Mouse (Mus musculus) midbrain, embryonic 14.5 days (tissue): Measurements from ENCODE around the gene Plekhb1. TPM values are rescaled to one million over a fixed set of nuclear protein-coding genes. Genes with fewer than 3 reads are reported as not detected.
A peak's percentile ranks its signal among the peaks of the same experiment; 100 is the strongest.

Experiments
- ATAC-seq: fragments of 200-750 bp; cut with Nextera tagmentation; 2 replicates; pipeline ENCODE4 v1.8.0; 2017; ENCODE audit warnings: moderate number of reproducible peaks, moderate library complexity; ENCODE audit not compliant: low FRiP score, low TSS enrichment
- DNase-seq: peaks from one replicate; pipeline ENCODE4 v3.0.0-alpha.2; 2015
- H3K27ac ChIP-seq: fragments of 300-500 bp; sonication (generic); replicated peaks from 2 replicates; pipeline ENCODE4 v1.5.1; 2014; ENCODE audit warnings: mild to moderate bottlenecking, low read depth, low read length, moderate library complexity
- H3K27me3 ChIP-seq: fragments of 300-500 bp; sonication (generic); 2 replicates; pipeline ENCODE4 v1.6.1; 2014; ENCODE audit warnings: low read length, control low read depth, mixed read lengths; ENCODE audit not compliant: control insufficient read depth, insufficient read depth
- H3K36me3 ChIP-seq: fragments of 300-500 bp; sonication (generic); 2 replicates; pipeline ENCODE4 v1.6.1; 2014; ENCODE audit warnings: low read length, control low read depth; ENCODE audit not compliant: control insufficient read depth, insufficient read depth
- H3K4me1 ChIP-seq: fragments of 300-500 bp; sonication (generic); 2 replicates; pipeline ENCODE4 v1.6.1; 2014; ENCODE audit warnings: mild to moderate bottlenecking, antibody characterized with exemption, low read length, control low read depth; ENCODE audit not compliant: control insufficient read depth, insufficient read depth
- H3K4me2 ChIP-seq: fragments of 300-500 bp; sonication (generic); 2 replicates; pipeline ENCODE4 v1.6.1; 2014; ENCODE audit warnings: mild to moderate bottlenecking, low read length, moderate library complexity
- H3K4me3 ChIP-seq: fragments of 300-500 bp; sonication (generic); replicated peaks from 2 replicates; pipeline ENCODE4 v1.5.1; 2014; ENCODE audit warnings: low read depth, low read length
- H3K9ac ChIP-seq: fragments of 300-500 bp; sonication (generic); replicated peaks from 2 replicates; pipeline ENCODE4 v1.6.1; 2014; ENCODE audit warnings: mild to moderate bottlenecking, low read length, moderate library complexity
- H3K9me3 ChIP-seq: fragments of 300-500 bp; sonication (generic); 2 replicates; pipeline ENCODE4 v1.6.1; 2016; ENCODE audit warnings: low read length, control low read depth, mixed read lengths; ENCODE audit not compliant: control insufficient read depth
- WGBS: fragments of 180-500 bp; shearing (Covaris S2); extraction: QIAGEN DNeasy Blood & Tissue Kit; methylation state at CpG from one replicate; pipeline ENCODE4 v1.1.7; 2014; 5-methylcytosine and 5-hydroxymethylcytosine counted together
- polyA plus RNA-seq: library from polyadenylated mRNA; unstranded; fragments of >200 nt; fragmentation: Nextera tagmentation; extraction: Ambion mirVana; gene quantifications from 2 replicates; pipeline ENCODE4 v1.2.1, GENCODE M21; 2014

Gene Plekhb1
- polyA plus RNA-seq, 1 experiment from 2014 or later, result 7.8 TPM

- Histone ChIP-seq H3K36me3 (no peaks in the 10 kb centered on the region), H3K4me2 (no peak overlapping the region), H3K9ac (no peak overlapping the region), H3K4me1 (no peaks in the 10 kb centered on the region), H3K27ac (no peak overlapping the region), H3K9me3 (no peaks in the 10 kb centered on the region), H3K4me3 (no peak overlapping the region), H3K27me3 (no peaks in the 10 kb centered on the region)
- ATAC-seq (no peak), DNase-seq (peak; percentile 85)
- 57% methylated on average over 7 of the region's 7 CpGs for WGBS
These were observed 22.3 kb upstream of the Plekhb1 start for GRCm38 (mm10) chr7:100684538-100684937.

DNA sequence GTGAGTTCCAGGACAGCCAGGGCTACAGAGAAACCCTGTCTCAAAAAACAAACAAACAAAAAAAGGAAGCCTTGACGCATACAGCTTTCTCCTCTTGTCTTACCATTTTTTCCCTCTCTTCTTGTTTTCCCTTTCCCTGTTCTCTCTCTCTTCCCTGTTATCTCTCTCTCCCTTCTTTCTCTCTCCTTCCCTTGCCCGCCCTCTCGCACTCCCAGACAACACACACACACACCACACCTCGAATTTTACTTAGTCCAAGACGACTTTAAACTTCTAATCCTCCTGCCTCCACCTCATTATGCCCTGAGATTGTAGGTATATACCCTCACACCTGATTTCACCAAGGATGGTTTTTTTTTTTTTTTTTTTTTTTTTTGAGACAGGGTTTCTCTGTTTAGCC is 21.9 kb upstream of the Plekhb1 start:
- H3K9ac ChIP-seq, result no peak overlapping the region
- DNase-seq (no peak), ATAC-seq (no peak)
- no peaks in the 10 kb centered on the region for H3K27me3 ChIP-seq
- no peak overlapping the region for H3K4me3 ChIP-seq
- 75% methylated on average over 5 of the region's 5 CpGs for WGBS
- H3K9me3 ChIP-seq, result no peaks in the 10 kb centered on the region
- H3K36me3 ChIP-seq, result no peaks in the 10 kb centered on the region
- H3K4me1 ChIP-seq, result no peaks in the 10 kb centered on the region
- H3K27ac ChIP-seq, result no peak overlapping the region
- no peak overlapping the region for H3K4me2 ChIP-seq

GRCm38 (mm10) chr7:100683241-100683640 is 21.0 kb upstream of the Plekhb1 start:
- Histone ChIP-seq H3K9me3 (no peaks in the 10 kb centered on the region), H3K9ac (no peak overlapping the region), H3K36me3 (no peaks in the 10 kb centered on the region), H3K4me1 (no peaks in the 10 kb centered on the region), H3K27me3 (no peaks in the 10 kb centered on the region), H3K4me3 (no peak overlapping the region), H3K27ac (no peak overlapping the region), H3K4me2 (no peak overlapping the region)
- ATAC-seq (no peak), DNase-seq (peak; percentile 23)
- 82% methylated on average over 1 of the region's 1 CpGs for WGBS

DNA sequence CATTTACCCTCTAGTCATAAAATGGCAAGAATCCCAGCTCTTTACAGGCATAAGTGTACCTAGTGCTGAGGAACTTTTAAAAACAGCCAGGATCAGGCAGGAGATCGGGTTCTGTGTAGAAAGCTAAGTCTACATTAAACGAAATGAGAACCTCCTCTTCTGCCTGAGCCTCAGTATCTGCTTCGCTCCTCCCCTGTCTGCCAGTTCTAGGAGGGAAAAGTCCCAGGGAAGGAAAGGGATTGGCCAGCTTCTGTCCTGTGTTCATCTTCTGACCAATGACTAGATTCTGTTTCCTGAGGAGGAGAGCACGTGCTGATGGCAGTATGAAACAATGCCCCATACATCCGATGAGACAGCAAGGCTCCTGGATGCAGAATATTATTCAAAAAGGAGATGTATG is 18.9 kb upstream of the Plekhb1 start:
- no peak for DNase-seq
- 49% methylated on average over 5 of the region's 5 CpGs for WGBS
- Histone ChIP-seq H3K27ac (no peak overlapping the region), H3K4me3 (no peak overlapping the region), H3K4me2 (no peak overlapping the region), H3K9me3 (no peaks in the 10 kb centered on the region), H3K9ac (no peak overlapping the region), H3K4me1 (no peaks in the 10 kb centered on the region), H3K27me3 (no peaks in the 10 kb centered on the region), H3K36me3 (no peaks in the 10 kb centered on the region)
- ATAC-seq, result no peak

- H3K9me3 ChIP-seq, result no peaks in the 10 kb centered on the region
- DNase-seq, result no peak
- H3K4me1 ChIP-seq, result no peaks in the 10 kb centered on the region
- H3K27ac ChIP-seq, result no peak overlapping the region
- H3K27me3 ChIP-seq, result no peaks in the 10 kb centered on the region
- H3K4me3 ChIP-seq, result no peak overlapping the region
- 75% methylated on average over 15 of the region's 15 CpGs for WGBS
- H3K36me3 ChIP-seq, result no peaks in the 10 kb centered on the region
- H3K4me2 ChIP-seq, result no peak overlapping the region
- H3K9ac ChIP-seq, result no peak overlapping the region
- no peak for ATAC-seq
These were observed 17.0 kb upstream of the Plekhb1 start for GRCm38 (mm10) chr7:100678948-100679880.

DNA sequence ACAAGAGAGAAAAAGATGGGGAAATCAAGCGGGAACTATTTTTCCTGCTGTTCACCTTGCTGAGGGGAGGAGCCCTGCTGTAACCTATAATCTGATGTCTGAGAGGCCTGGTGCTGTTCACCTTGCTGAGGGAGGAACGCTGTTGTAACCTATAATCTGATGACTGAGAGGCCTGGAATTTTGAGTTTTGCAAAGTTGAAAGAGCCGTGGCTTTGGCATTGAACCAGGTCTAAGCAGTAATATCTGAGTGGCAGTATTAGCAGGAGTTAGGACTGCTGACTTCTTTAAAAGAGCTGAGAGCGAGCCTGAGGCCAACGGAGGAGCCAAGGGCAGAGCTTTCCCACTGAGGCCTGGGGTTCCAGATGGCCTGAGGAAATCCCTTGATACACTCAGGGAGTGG is 15.8 kb upstream of the Plekhb1 start:
- H3K9me3 ChIP-seq, result no peaks in the 10 kb centered on the region
- H3K27me3 ChIP-seq, result no peaks in the 10 kb centered on the region
- 88% methylated on average over 5 of the region's 5 CpGs for WGBS
- H3K9ac ChIP-seq, result no peak overlapping the region
- H3K4me3 ChIP-seq, result no peak overlapping the region
- H3K36me3 ChIP-seq, result no peaks in the 10 kb centered on the region
- no peaks in the 10 kb centered on the region for H3K4me1 ChIP-seq
- no peak for ATAC-seq
- no peak overlapping the region for H3K4me2 ChIP-seq
- H3K27ac ChIP-seq, result no peak overlapping the region
- DNase-seq, result no peak

DNA sequence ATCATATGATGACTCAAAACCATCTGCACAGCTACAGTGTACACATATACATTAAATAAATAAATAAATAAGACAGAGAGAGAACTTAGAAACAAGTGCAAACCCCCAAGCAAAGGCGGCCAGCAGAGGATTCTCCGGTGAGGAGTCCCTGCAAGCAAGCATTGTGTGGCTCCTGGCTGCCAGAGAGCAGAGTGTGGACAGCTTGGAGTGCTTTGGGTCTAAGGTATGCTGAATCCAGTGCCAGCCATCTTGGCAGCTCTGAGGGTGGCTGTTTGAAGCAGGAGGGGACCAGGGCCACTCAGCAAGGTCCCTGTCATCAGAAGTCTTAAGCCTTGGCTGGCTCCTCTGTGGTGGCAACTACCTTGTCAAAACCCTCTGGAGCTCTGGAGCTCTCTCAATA is 12.7 kb upstream of the Plekhb1 start:
- ATAC-seq, result no peak
- H3K27ac ChIP-seq, result no peak overlapping the region
- 89% methylated on average over 2 of the region's 2 CpGs for WGBS

GRCm38 (mm10) chr7:100673452-100673851 is 11.2 kb upstream of the Plekhb1 start:
- H3K4me2 ChIP-seq, result no peak overlapping the region
- no peak overlapping the region for H3K27ac ChIP-seq
- WGBS, result 35% methylated on average over 7 of the region's 7 CpGs
- H3K4me3 ChIP-seq, result no peak overlapping the region
- H3K27me3 ChIP-seq, result no peaks in the 10 kb centered on the region
- no peak overlapping the region for H3K9ac ChIP-seq
- DNase-seq (no peak), ATAC-seq (no peak)
- no peaks in the 10 kb centered on the region for H3K9me3 ChIP-seq
- no peaks in the 10 kb centered on the region for H3K4me1 ChIP-seq
- no peaks in the 10 kb centered on the region for H3K36me3 ChIP-seq

More for the DNA sequence above, 12.7 kb upstream of the Plekhb1 start:
- Histone ChIP-seq H3K4me3 (no peak overlapping the region), H3K27me3 (no peaks in the 10 kb centered on the region), H3K9me3 (no peaks in the 10 kb centered on the region), H3K4me1 (no peaks in the 10 kb centered on the region), H3K9ac (no peak overlapping the region), H3K36me3 (no peaks in the 10 kb centered on the region), H3K4me2 (no peak overlapping the region)
- DNase-seq, result no peak

DNA sequence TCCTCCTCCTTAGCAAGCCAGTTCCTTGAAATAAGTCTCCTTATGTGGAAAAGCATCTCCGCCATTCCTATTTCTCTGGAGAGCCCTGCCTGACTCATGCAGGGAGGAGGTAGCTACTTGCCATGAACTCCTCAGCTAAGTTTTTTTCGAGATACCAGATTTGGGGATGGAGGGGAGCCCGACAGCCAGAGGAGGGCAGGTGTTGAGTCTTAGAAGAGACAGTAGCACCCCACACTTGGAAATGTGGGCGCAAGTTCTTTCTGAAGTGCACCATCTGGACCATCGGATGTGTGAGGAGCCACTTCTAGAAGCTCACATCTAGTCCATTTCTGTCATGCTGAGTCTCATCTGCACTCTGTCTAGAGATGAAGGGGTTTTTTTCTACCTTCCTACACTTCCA is 8.4 kb upstream of the Plekhb1 start:
- Histone ChIP-seq H3K27me3 (no peaks in the 10 kb centered on the region), H3K4me2 (no peak overlapping the region), H3K9ac (no peak overlapping the region), H3K4me3 (no peak overlapping the region), H3K36me3 (no peaks in the 10 kb centered on the region), H3K9me3 (no peaks in the 10 kb centered on the region), H3K4me1 (no peaks in the 10 kb centered on the region), H3K27ac (no peak overlapping the region)
- ATAC-seq (no peak), DNase-seq (no peak)
- WGBS, result 92% methylated on average over 5 of the region's 5 CpGs
